Mouse (Mus musculus) layer of hippocampus, postnatal 36 days (tissue): ENCODE data around the gene Crx. TPM values are rescaled to one million over a fixed set of nuclear protein-coding genes. Genes with fewer than 3 reads are reported as not detected.
"Not testable (repeated sequence)": the region's sequence is repeated elsewhere in the genome, so short reads cannot be mapped to it uniquely, and the experiment has no call there.

Experiments
- DNase-seq, 2 experiments: peaks; one replicate each; pipeline ENCODE4 v3.0.0; 2022
- total RNA-seq, 2 experiments: library from RNA; stranded (reverse); gene quantifications; 2 replicates each; pipeline ENCODE4 v1.2.3; 2021

Crx gene
- not detected for total RNA-seq

DNA sequence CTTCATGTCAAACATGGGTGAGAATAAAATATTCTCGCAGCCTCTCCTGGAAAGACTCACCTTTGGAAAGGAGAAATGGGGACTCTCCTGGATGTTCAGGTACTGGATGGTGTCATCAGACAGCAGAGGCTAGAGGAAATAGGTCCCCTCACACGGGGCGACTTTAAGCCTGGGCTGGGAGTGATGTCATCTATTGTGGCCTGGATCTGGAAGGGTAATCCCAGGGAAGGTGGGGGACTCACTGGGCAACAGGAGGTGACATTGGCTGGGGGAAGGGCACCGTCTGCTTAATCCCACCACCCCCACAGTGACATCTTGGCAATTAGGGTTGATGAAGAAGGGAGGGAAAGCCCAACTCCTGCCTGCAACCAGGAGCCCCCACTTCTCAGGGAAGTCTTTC is at the start of gene Crx:
Gene Crx, minus strand, starts transcription at position 213 of the 400 bp plus-strand sequence.
- DNase-seq: no peak

DNA sequence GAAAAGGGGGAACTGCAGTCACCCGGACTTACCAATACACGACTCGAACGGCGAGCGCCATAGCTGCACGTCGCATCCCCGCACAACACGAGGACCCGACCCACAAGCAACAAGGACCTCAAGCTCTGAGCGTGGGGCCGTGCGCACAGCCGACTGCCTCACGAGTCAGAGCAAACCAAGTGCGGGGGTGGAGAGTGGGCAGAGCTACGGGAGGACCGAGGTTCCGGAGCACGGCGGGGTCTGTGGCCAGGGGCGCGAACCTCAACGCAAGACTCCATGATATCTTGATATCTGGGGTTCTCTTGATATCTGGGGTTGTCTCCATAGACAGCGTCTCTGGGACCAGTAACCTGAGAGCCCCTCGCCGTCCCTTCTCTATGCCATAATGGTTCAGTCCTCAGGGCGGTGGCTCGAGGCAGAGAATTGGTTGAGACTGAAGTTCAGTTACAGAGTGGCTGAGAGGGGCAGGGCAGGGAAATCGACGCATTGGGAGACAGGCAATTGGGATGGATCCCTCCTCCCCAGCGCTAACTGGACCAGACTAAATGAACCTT is 42.5 kb upstream of the Crx start, which contains the start of gene Selenow:
Gene Selenow, minus strand, starts transcription at position 183 of the 554 bp plus-strand sequence.
- peak; percentile 92 for DNase-seq

DNA sequence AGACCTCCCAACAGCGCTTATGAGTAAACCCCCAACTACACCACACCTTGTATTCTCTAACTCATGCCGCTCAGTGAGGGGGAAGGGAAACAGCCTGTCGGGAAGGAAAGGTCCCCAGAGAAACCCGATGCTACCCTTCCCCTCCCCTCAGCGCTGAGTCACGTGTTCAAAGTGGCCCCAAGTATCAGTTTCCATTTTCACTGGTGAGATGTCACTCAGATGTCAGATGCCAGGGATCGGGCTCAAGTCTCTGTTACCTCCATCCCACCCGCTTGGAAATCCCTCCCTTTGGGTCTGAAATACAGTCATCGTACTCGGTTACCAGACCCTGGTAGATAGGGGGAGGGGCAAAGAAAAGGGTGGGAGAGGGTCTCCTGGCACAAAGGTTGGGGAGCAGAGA is 42.0 kb upstream of the Crx start:
- peak in 1 of 2 experiments; percentile 38 for DNase-seq

DNA sequence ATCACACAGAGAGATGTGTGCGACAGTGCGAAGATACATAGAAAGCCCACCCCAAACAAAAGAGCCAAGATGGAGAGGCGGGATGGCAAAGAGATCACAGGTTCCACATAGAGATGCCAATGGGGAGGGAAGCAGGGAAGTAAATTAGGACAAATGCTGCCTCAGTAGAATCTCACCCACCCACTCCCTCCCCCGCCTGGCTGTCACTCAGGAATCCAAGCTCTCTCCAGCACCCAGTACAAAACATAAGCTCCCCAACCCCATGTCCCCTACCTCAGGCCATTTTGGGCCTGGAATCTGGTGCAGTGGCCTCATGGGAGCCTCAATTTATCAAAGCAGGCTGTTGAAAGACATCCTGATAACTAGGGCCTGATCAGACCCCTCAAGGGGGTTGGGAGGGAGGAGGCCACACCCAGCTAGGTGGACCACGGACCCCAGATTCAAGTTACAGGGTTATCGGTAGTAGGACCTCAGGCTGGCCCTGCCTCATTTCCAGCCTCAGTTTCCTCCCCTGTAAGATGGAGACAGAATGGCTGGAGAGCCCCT is 41.0 kb upstream of the Crx start:
- DNase-seq: peak in 1 of 2 experiments; percentile 36

DNA sequence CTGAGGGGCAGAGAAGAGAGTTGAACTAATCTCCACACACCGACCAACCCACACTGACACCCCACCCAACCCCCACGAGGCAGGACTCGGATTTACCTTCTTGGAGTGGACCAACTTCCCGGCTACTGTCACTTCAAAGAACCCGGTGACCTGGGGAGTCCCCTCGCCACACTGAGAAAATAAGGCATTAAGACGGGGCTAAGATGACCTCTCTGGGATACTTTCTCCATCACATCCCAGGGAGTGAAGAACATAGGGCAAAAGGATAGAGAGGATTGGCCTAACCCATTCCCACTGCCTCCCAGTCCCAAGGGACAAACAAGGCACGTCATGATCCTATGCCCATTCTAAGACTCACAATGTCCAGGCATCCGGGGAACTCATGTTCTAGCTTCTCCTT is 40.2 kb upstream of the Crx start:
- DNase-seq: no peak

DNA sequence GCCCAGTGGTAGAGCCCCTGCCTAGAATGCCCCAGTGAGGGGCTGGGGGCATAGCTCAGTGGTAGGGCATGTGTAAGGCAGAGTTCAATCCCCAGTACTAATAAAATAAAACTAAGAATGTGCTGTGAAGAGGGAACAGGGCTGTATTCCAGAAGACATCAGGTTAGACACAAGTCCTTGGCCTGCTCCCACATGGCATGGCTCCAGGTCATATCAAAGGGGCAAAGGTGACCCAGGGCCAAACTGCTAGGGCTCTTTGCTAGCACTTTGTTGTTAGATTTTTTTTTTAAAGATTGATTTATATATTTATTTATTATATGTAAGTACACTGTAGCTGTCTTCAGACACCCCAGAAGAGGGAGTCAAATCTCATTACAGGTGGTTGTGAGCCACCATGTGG is 38.6 kb upstream of the Crx start:
- DNase-seq: no peak

DNA sequence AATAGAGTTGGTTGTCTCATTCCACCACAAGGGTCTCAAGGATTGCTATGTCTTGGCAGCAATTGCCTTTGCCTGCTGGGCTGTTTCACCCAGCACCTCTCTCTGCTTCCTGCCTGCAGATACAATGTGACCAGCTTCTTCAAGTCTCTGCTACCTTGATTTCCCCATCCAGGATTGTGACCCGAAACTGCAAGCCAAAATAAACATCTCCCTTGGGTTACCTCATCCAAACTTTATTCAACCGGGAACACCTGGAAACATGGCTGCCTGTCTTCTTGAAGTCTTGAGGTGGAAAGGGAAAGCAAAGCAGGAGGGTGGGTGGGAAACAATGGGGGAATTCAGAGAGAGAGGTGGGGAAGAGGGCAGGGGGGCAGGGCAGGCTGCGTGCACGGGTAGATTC is 37.2 kb upstream of the Crx start:
- DNase-seq: no peak

DNA sequence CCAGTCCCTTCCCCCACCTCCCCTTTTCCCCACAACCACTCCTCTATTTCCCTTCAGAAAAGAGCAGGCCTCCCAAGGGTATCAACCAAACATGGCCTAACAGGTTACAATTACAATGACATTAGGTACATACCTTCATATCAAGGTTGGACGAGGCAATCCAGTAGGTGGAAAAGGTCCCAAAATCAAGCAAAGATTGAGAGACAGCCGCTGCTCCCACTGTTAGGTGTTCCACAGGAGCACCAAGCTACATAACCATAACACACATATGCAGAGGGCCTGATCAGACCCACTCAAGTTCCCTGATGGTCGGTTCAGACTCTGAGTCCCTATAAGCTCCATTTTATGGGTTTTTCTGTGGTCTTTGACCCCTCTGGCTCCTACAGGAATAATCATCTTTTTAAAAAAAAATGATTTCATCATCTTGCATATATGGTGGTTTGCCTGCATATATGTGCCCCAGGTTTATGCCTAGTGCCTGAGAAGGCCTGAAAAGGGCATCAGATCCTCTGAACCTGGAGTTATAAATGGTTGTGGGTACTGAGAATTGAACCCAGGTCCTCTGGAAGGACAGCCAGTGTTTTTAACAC is 36.5 kb upstream of the Crx start:
- DNase-seq: no peak

DNA sequence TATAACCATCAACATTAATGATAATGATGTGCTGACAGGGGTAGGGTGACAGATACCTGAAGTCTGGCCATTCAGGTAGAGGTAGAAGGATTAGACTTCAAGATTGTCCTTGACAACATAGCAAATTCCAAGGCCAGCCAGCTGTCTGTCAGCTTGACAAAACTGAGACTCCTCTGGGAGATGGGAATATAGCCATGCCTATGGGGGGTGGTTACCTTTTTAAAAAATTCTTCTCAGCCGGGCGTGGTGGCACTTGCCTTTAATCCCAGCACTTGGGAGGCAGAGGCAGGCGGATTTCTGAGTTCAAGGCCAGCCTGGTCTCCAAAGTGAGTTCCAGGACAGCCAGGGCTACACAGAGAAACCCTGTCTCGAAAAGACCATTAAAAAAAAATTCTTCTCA is 35.9 kb upstream of the Crx start:
- not testable (repeated sequence) for DNase-seq

DNA sequence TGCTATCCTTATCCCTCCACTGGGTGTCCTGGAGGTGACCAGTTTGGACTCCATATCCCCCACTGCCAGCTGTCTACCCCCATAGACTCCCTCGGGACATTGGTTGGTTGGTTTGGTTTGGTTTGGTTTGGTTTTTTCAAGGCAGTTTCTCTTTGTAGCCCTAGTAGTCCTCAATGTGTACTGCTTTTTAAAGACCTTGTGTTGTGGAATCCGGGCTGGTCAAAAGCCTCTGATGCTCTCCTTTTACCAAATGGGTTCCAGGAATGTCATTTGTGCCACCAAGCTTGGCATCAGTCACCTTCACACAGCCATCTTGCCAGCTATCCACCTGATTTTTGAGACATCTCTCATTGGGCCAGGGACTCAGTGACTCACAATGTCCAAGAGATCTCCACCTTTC is 35.0 kb upstream of the Crx start:
- no peak for DNase-seq

DNA sequence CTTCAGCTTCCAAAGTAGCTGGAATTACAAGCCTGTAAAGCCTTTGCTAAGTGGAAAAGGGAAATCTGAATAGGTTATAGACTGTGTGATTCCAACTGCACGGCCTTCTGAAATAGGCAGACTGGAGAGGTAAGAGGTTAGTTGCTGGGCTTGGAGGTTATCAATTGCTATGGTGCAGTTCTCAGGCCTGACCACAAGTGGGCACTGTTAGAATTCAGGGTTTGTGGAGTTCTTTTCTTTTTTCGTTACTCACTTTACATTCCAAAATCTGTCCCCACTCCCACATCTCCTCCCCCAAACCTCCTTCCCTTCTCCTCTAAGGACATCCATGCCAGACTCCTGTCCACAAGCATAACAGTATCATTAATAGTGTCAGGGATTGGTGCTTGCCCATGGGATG is 34.5 kb upstream of the Crx start:
- peak in 1 of 2 experiments; percentile 40 for DNase-seq

DNA sequence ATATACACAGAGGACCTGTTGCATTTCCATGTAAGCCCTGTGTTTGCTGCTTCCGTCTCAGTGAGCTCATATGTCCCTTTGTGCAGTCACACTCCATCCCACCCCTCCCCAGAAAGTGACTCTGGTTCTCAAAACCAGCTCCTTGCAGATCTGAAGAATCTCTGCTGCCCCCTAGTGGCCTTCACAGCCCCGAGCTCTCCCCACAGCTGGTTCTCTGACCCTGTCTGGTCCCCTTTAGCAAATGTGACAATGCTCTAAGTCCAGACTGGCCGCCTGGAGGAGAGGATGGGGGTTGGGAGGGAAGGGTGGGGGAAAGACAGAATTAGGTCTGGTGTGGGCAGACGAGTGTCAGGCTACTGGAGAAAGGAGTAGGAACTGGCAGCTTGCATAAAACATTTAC is 32.4 kb upstream of the Crx start:
- peak in 1 of 2 experiments; percentile 58 for DNase-seq

DNA sequence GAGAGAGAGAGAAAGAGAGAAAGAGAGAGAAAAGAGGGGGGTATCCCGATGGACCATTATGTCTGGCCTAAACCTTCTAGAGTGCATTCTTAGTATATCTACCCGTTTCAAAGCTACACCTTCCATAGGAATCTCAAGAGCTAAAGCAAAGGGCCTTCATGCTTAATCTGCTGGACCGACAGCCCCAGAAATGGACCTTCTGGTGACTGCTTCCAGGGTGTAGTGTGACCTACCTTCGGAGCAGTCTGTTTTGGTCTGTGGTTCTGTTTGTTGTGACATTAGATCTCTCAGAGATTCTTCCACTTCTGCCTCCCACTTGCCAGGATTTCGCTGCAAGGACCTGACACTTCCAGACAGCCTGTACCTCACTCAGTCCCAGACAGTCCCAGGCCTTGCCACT is 30.8 kb upstream of the Crx start:
- no peak for DNase-seq

DNA sequence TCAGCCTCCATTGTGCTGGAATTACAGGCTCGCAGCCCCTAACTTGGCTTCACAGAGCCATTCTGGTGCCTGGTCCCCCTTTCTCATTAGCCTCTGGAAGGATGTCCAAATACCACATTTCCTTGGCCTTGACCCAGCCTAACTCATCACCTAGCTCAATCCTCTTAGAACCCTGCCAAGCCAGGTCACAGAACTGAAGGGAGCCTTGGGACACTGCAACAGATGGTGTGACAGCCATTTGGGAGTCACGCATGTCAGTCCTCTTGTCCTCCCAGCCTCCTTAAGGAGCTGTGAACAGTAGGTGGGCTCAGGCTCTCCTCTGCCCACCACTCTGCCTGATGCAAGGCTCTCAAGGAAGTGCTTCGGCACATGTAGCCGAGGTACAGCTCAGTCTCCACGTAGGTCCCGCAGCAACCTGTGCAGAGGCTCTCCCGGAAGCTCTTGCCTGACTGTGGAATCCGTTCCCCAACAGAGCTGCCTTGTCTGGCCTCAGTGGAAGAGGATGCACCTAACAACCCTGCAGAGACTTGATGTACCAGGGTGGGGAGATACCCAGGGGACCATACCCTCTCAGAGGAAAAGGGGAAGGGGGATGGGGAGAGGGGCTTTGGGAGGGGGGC is 28.3 kb upstream of the Crx start:
- DNase-seq: no peak

DNA sequence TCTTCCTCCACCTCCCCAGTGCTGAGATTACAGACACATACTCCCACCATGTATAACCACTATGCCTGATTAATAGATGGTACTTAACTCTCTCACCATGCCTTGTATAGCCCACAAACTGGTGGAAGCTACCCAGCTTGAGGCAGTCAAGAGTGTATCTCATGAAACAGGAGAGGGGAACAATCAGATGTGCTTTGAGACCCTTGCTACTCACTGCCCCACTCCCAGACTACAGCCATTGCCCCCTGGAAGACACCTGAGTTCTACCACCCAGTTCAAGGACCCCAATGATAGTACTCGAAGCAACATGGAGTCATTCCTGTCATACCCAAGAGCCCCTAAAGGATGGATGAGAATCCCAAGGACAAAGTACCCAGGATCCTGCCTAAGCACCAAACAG is 26.8 kb upstream of the Crx start:
- DNase-seq: no peak

DNA sequence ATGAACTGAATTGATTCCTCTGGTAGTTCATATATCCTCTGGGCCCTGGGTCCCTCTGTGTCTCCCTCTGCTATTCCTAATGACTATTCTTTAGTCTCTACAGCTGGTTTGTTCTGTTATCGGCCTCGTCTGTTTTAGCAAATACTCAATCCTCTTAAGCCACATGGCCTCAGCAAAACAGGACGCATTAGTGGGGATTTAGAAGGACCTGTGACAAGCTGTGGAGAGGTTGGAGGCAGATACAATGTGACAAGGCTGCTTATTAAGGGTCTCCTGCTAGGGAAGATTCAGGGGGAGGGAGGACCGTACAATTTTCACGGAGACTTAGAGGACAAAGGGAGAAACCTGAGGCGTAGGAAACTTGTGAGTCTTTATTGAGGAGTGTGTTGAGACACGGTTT is 26.1 kb upstream of the Crx start:
- no peak for DNase-seq

DNA sequence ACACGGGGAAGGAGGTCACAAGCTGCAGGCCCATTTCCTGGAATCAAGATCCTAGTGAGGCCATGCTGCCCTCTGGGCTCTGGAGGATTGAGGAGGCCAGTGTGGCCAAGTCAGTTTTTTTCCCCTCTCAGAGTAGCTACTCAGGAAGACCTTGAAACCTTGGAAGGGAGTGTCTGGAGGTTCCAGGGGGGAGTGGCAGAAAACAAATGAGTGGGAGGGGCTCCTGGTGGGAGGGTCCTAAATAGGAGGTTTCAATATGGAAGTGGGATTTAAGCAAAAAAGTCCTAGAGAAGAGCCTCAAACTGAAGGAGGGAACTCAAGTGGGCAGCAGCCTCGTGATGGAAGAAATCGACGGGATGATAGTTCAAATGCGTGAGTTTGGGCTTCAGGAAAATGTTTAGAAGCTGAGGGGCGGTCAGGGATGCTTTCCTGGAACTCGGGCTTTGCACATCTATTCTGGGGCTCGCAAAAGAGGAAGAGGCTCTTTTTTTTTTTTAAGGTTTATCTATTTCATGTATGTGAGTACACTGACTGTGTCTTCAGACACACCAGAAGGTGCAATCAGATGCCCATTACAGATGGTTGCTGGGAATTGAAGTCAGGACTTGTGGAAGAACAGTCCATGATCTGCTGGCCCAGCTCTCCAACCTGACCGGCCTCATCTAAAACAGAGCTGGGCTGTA is 21.7 kb upstream of the Crx start:
- no peak for DNase-seq

DNA sequence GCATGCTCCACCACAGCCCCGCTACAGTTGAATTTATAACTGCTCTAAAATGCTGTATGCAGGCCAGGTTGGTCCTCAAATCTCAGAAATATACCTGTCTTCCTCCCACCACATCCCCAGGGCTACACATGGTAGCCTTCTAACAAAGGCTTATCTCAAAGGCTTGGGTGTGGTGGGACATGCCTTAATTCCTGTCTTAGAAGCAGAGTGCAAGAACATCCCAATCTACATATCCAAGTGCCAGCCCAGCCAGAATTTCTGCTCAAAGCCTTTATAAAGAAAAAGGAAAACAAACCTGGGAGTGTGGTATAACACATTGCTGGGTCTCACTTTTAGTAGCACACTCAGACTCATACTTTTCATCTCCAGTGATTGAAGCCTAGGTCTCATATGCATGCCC is 14.5 kb upstream of the Crx start:
- DNase-seq: no peak

DNA sequence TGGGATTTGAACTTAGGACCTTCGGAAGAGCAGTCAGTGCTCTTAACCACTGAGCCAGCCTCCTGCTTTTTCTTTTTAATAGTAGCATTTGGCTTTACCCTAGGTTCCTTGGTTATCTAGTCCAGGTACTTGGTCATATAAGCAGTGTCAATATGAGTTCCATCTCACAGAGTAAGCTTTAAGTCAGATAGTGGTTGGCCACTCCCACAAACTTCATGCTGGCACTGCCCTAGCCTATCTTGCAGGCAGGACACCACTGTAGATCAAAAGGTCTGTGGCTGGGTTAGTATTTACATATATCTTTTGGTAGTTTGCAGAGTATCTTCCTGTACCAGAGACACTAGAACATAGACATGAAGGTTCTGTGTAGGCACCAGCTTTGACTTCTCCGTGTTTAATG is 4.4 kb upstream of the Crx start:
- DNase-seq: no peak

DNA sequence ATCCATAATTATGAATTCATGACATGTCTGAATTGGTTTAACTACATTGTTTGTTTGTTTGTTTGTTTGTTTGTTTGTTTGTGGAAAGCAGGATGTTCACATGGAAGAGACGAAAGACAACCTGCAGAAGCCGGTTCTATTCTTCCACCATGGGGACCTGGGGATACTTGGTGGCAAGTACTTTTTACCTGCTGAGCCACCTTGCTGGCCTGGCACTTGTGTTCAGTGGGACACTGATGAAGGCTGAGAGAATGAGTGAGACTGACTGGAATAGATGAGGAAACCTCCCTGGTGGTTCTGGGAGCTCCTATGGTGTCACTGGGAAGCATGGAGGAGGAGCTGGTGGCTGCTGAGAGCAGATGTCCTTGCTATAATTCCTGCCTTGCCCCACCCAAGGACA is 2.5 kb upstream of the Crx start, which contains the start of gene Crxos:
Gene Crxos, plus strand, starts transcription at position 301 of the 400 bp plus-strand sequence.
- no peak for DNase-seq

DNA sequence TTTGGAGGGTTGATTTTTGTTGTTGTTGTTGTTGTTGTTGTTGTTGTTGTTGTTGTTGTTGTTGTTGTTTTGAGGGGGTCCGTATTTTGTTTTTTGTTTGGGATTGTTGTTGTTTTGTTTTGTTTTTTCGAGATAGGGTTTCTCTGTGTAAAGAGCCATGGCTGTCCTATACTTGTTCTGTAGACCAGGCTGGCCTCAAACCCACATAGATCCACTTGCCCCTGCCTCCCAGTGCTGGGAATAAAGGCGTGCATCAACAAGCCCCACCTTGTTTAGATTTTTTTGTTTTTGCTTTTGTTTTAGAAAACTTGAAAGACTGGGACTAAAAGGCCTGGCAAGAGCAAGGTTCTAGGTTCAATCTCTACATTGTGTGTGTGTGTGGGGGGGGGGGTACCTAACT is 2.1 kb upstream of the Crx start:
- no peak for DNase-seq

DNA sequence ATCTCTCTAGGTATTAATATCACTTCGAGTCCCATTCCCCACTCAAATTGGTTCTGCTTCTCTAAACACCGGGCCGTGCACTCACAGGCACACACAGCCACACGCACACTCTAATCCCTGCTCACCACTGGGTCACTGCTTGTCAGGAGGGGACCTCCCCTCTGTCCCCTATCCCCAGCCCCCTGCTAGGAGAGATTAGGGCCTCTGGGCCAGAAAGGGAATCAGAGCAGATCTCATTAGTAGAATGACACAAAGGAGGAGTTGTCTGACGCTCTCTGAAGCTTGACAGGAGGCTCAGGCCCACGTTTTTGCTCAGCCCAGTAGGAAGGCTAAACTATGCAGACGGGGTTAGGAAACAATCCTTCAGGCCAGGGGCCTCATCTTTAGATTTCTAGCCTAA is 1.6 kb upstream of the Crx start:
- DNase-seq: no peak

DNA sequence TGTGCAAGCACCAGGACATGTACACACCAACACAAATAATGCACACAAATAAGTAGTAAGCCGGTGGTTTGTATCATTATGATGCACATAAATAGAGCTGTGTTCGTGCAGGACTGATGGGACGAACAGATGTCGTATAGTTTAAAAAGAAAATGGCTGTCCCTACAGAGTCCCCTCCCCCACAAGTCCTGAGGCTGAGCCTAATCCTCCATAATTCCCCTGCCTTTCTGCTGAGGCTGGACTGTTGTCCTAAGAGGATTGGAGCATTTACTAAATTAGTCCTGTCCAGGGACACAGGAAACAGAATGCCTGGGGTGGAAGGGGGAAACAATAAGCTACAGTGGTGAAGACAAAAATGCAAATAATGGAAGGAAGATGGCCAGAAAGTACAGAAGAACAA is 15.7 kb downstream of the Crx start:
- no peak for DNase-seq
